Comparison of ENCODE assay signal across 8 mouse cellular contexts in genomic region chr9:72531291-72531995, GRCm38 (mm10). TPM values are rescaled to one million over a fixed set of nuclear protein-coding genes. Genes with fewer than 3 reads are reported as not detected.
A peak's percentile ranks its signal among the peaks of the same experiment; 100 is the strongest.
DNase-seq lines count a peak whose midpoint lies in the region; ATAC-seq and TF ChIP-seq lines count a peak whose summit lies in the region.

No protein-coding gene starts in this region.

- H3K9me3 ChIP-seq in hindbrain, embryonic 12.5 days (replicated peaks) = no peaks in the 10 kb centered on the region

- DNase-seq in Patski (ENCODE audit: low read depth, low spot score) = peak; percentile 48
- DNase-seq in cerebellum, postnatal 14 days = peak; percentile 85 to 88
- peak; percentile 82 to 85 for DNase-seq in frontal cortex, postnatal 14 days (ENCODE audit: low spot score in 2 of 2)
- DNase-seq in layer of hippocampus, postnatal 14 days (ENCODE audit: low spot score in 2 of 2) = peak; percentile 83 to 90
- DNase-seq in lung, postnatal 10 days = peak; percentile 84
- peak; percentile 65 for DNase-seq in ovary, postnatal 14 days (ENCODE audit: low spot score)
- DNase-seq in thymus, postnatal 14 days = peak; percentile 80

- POLR2A ChIA-PET in Patski (lab: Charles Lee) = interaction anchor here (1.3 kb wide), 1 partner anchor 132 kb away, joined by 6 read pairs; no protein-coding TSS in a partner anchor

- peak overlapping the region; percentile 92 for H3K9ac ChIP-seq in hindbrain, embryonic 12.5 days

- peaks cover 10% of the 10 kb centered on the region for H3K4me1 ChIP-seq in hindbrain, embryonic 12.5 days

- CTCF ChIA-PET in Patski (lab: Charles Lee) = interaction anchor here (0.8 to 1.5 kb wide), 4 partner anchors 10 to 66 kb away, joined by 3 to 5 read pairs (median 3); no protein-coding TSS in a partner anchor

- ATAC-seq in Patski = peak; percentile 71
- peak; percentile 92 for ATAC-seq in hindbrain, embryonic 12.5 days (ENCODE audit: low FRiP score)

- H3K27me3 ChIP-seq in Patski = no peaks in the 10 kb centered on the region
- no peaks in the 10 kb centered on the region for H3K27me3 ChIP-seq in hindbrain, embryonic 12.5 days

- no peak for TF ChIP-seq CTCF in Patski (IDR thresholded peaks at IDR 0.05)

- no peaks in the 10 kb centered on the region for H3K36me3 ChIP-seq in hindbrain, embryonic 12.5 days

- peak overlapping the region; percentile 86 for H3K4me3 ChIP-seq in hindbrain, embryonic 12.5 days

- H3K4me2 ChIP-seq in hindbrain, embryonic 12.5 days (replicated peaks) = peak overlapping the region; percentile 70

- under 1% methylated on average over 30 of the region's 35 CpGs for WGBS in hindbrain, embryonic 12.5 days

- in situ Hi-C loops in Patski (cut with MboI; ENCODE audit: low pct_unique_long_range_greater_than_20kb) = loop anchor here (10.0 kb wide), 1 partner anchor 143 kb away; no protein-coding TSS in a partner anchor

- peak overlapping the region; percentile 100 for H3K27ac ChIP-seq in hindbrain, embryonic 12.5 days

RNA-seq across cellular contexts. Expression of gene Rfx7, which starts 0.6 kb away (rescaled TPM):
- polyA plus RNA-seq in Patski (2021) = 16.7 TPM
- 21.3 and 21.7 TPM in 2 replicates for polyA plus RNA-seq in hindbrain, embryonic 12.5 days (2016; fragmentation: Nextera tagmentation; extraction: Ambion mirVana)
- total RNA-seq in layer of hippocampus, postnatal 14 days (2021) = 10 to 100 TPM; 25.3 to 26.1 TPM

RNA-seq across cellular contexts. Expression of gene Tex9, which starts 39.4 kb away (rescaled TPM):
- 23.6 TPM for polyA plus RNA-seq in Patski (2021)
- polyA plus RNA-seq in hindbrain, embryonic 12.5 days (2016; fragmentation: Nextera tagmentation; extraction: Ambion mirVana) = 55.1 and 57.8 TPM in 2 replicates
- 10 to 100 TPM in 1 of 2 experiments, 1 to 10 TPM in 1; 9.1 to 10.8 TPM for total RNA-seq in layer of hippocampus, postnatal 14 days (2021)

Comparison
In these comparisons a context has a peak if more than half of its experiments do, and no peak if none do; other contexts are left out.
1. Peak in every context shown above with its lines: DNase-seq, ATAC-seq, H3K4me3 ChIP-seq and H3K27ac ChIP-seq.